Mouse (Mus musculus): ENCODE measurements around the gene Ogdh. TPM values are rescaled to one million over a fixed set of nuclear protein-coding genes. Genes with fewer than 3 reads are reported as not detected.

Gene Ogdh
- polyA plus RNA-seq, 1 experiment: 153 TPM

- DNase-seq: no peak
- Histone ChIP-seq H3K4me3 (ENCODE audit: control insufficient read depth, insufficient read depth, low read length) (no peak overlapping the region), H3K27ac (ENCODE audit: control insufficient read depth, insufficient read depth, low read length) (no peak overlapping the region), H3K4me1 (replicated peaks; ENCODE audit: control insufficient read depth, insufficient read depth, low read length) (no peaks in the 10 kb centered on the region), H3K36me3 (ENCODE audit: control insufficient read depth, insufficient read depth, low read length) (peaks cover 12% of the 10 kb centered on the region), H3K27me3 (ENCODE audit: control insufficient read depth, insufficient read depth, low read length) (no peaks in the 10 kb centered on the region)
- 92% methylated on average over 4 of the region's 4 CpGs for WGBS
- TF ChIP-seq CTCF (IDR thresholded peaks at IDR 0.05; ENCODE audit: borderline replicate concordance, control insufficient read depth, extremely low read depth, insufficient read depth, low read length, poor library complexity) (no peak), POLR2A (IDR thresholded peaks at IDR 0.05; ENCODE audit: control insufficient read depth, extremely low read depth, insufficient read depth, low read length, poor library complexity) (no peak)
These were observed 1.5 kb downstream of the Ogdh start for GRCm38 (mm10) chr11:6292988-6293349.

GRCm38 (mm10) chr11:6293601-6294000 is 2.2 kb downstream of the Ogdh start:
- 95% methylated on average over 2 of the region's 2 CpGs for WGBS
- no peak for DNase-seq
- TF ChIP-seq POLR2A (IDR thresholded peaks at IDR 0.05; ENCODE audit: control insufficient read depth, extremely low read depth, insufficient read depth, low read length, poor library complexity) (no peak), CTCF (IDR thresholded peaks at IDR 0.05; ENCODE audit: borderline replicate concordance, control insufficient read depth, extremely low read depth, insufficient read depth, low read length, poor library complexity) (no peak)
- peaks cover 18% of the 10 kb centered on the region for H3K36me3 ChIP-seq (ENCODE audit: control insufficient read depth, insufficient read depth, low read length)
- no peak overlapping the region for H3K4me3 ChIP-seq (ENCODE audit: control insufficient read depth, insufficient read depth, low read length)
- H3K27ac ChIP-seq (ENCODE audit: control insufficient read depth, insufficient read depth, low read length): no peak overlapping the region
- H3K4me1 ChIP-seq (replicated peaks; ENCODE audit: control insufficient read depth, insufficient read depth, low read length): no peaks in the 10 kb centered on the region
- no peaks in the 10 kb centered on the region for H3K27me3 ChIP-seq (ENCODE audit: control insufficient read depth, insufficient read depth, low read length)

- H3K4me3 ChIP-seq (ENCODE audit: control insufficient read depth, insufficient read depth, low read length): no peak overlapping the region
- H3K4me1 ChIP-seq (replicated peaks; ENCODE audit: control insufficient read depth, insufficient read depth, low read length): no peaks in the 10 kb centered on the region
- DNase-seq: no peak
- peaks cover 28% of the 10 kb centered on the region for H3K36me3 ChIP-seq (ENCODE audit: control insufficient read depth, insufficient read depth, low read length)
- H3K27me3 ChIP-seq (ENCODE audit: control insufficient read depth, insufficient read depth, low read length): no peaks in the 10 kb centered on the region
- WGBS: 95% methylated on average over 4 of the region's 4 CpGs
- TF ChIP-seq POLR2A (IDR thresholded peaks at IDR 0.05; ENCODE audit: control insufficient read depth, extremely low read depth, insufficient read depth, low read length, poor library complexity) (no peak), CTCF (IDR thresholded peaks at IDR 0.05; ENCODE audit: borderline replicate concordance, control insufficient read depth, extremely low read depth, insufficient read depth, low read length, poor library complexity) (no peak)
- no peak overlapping the region for H3K27ac ChIP-seq (ENCODE audit: control insufficient read depth, insufficient read depth, low read length)
These were observed 3.2 kb downstream of the Ogdh start for GRCm38 (mm10) chr11:6294632-6295031.

- TF ChIP-seq POLR2A (IDR thresholded peaks at IDR 0.05; ENCODE audit: control insufficient read depth, extremely low read depth, insufficient read depth, low read length, poor library complexity) (no peak), CTCF (IDR thresholded peaks at IDR 0.05; ENCODE audit: borderline replicate concordance, control insufficient read depth, extremely low read depth, insufficient read depth, low read length, poor library complexity) (no peak)
- Histone ChIP-seq H3K27me3 (ENCODE audit: control insufficient read depth, insufficient read depth, low read length) (no peaks in the 10 kb centered on the region), H3K4me1 (replicated peaks; ENCODE audit: control insufficient read depth, insufficient read depth, low read length) (no peaks in the 10 kb centered on the region), H3K4me3 (ENCODE audit: control insufficient read depth, insufficient read depth, low read length) (no peak overlapping the region), H3K36me3 (ENCODE audit: control insufficient read depth, insufficient read depth, low read length) (peaks cover 40% of the 10 kb centered on the region), H3K27ac (ENCODE audit: control insufficient read depth, insufficient read depth, low read length) (no peak overlapping the region)
- no peak for DNase-seq
These were observed 4.6 kb downstream of the Ogdh start for GRCm38 (mm10) chr11:6296077-6296476.

GRCm38 (mm10) chr11:6299435-6299834 is 8.0 kb downstream of the Ogdh start:
- no peaks in the 10 kb centered on the region for H3K27me3 ChIP-seq (ENCODE audit: control insufficient read depth, insufficient read depth, low read length)
- no peak for DNase-seq
- no peak for TF ChIP-seq POLR2A (IDR thresholded peaks at IDR 0.05; ENCODE audit: control insufficient read depth, extremely low read depth, insufficient read depth, low read length, poor library complexity)
- TF ChIP-seq CTCF (IDR thresholded peaks at IDR 0.05; ENCODE audit: borderline replicate concordance, control insufficient read depth, extremely low read depth, insufficient read depth, low read length, poor library complexity): no peak
- 88% methylated on average over 2 of the region's 2 CpGs for WGBS
- H3K4me1 ChIP-seq (replicated peaks; ENCODE audit: control insufficient read depth, insufficient read depth, low read length): no peaks in the 10 kb centered on the region
- peaks cover 51% of the 10 kb centered on the region for H3K36me3 ChIP-seq (ENCODE audit: control insufficient read depth, insufficient read depth, low read length)
- no peak overlapping the region for H3K4me3 ChIP-seq (ENCODE audit: control insufficient read depth, insufficient read depth, low read length)
- H3K27ac ChIP-seq (ENCODE audit: control insufficient read depth, insufficient read depth, low read length): no peak overlapping the region

GRCm38 (mm10) chr11:6302793-6303192 is 11.4 kb downstream of the Ogdh start:
- Histone ChIP-seq H3K27me3 (ENCODE audit: control insufficient read depth, insufficient read depth, low read length) (no peaks in the 10 kb centered on the region), H3K4me3 (ENCODE audit: control insufficient read depth, insufficient read depth, low read length) (no peak overlapping the region), H3K36me3 (ENCODE audit: control insufficient read depth, insufficient read depth, low read length) (peaks cover 41% of the 10 kb centered on the region), H3K4me1 (replicated peaks; ENCODE audit: control insufficient read depth, insufficient read depth, low read length) (no peaks in the 10 kb centered on the region), H3K27ac (ENCODE audit: control insufficient read depth, insufficient read depth, low read length) (no peak overlapping the region)
- no peak for TF ChIP-seq POLR2A (IDR thresholded peaks at IDR 0.05; ENCODE audit: control insufficient read depth, extremely low read depth, insufficient read depth, low read length, poor library complexity)
- TF ChIP-seq CTCF (IDR thresholded peaks at IDR 0.05; ENCODE audit: borderline replicate concordance, control insufficient read depth, extremely low read depth, insufficient read depth, low read length, poor library complexity): no peak
- no peak for DNase-seq
- 95% methylated on average over 2 of the region's 2 CpGs for WGBS

- no peaks in the 10 kb centered on the region for H3K27me3 ChIP-seq (ENCODE audit: control insufficient read depth, insufficient read depth, low read length)
- no peak overlapping the region for H3K4me3 ChIP-seq (ENCODE audit: control insufficient read depth, insufficient read depth, low read length)
- no peaks in the 10 kb centered on the region for H3K4me1 ChIP-seq (replicated peaks; ENCODE audit: control insufficient read depth, insufficient read depth, low read length)
- no peak overlapping the region for H3K27ac ChIP-seq (ENCODE audit: control insufficient read depth, insufficient read depth, low read length)
- H3K36me3 ChIP-seq (ENCODE audit: control insufficient read depth, insufficient read depth, low read length): peaks cover 19% of the 10 kb centered on the region
- TF ChIP-seq CTCF (IDR thresholded peaks at IDR 0.05; ENCODE audit: borderline replicate concordance, control insufficient read depth, extremely low read depth, insufficient read depth, low read length, poor library complexity) (no peak), POLR2A (IDR thresholded peaks at IDR 0.05; ENCODE audit: control insufficient read depth, extremely low read depth, insufficient read depth, low read length, poor library complexity) (no peak)
- no peak for DNase-seq
- WGBS: 89% methylated on average over 1 of the region's 1 CpGs
These were observed 14.6 kb downstream of the Ogdh start for GRCm38 (mm10) chr11:6305943-6306430.
